Mouse (Mus musculus): ENCODE measurements around the gene Plcd1. TPM values are rescaled to one million over a fixed set of nuclear protein-coding genes. Genes with fewer than 3 reads are reported as not detected.

Gene Plcd1
- polyA plus RNA-seq, 1 experiment from 2014 or later = 30.5 TPM

- H3K4me3 ChIP-seq (ENCODE audit: low read depth, low read length) = no peak overlapping the region
- 70% methylated on average over 19 of the region's 19 CpGs for WGBS
- peaks cover 16% of the 10 kb centered on the region; the same call in 1 of the 2 replicates for H3K4me1 ChIP-seq (ENCODE audit: control insufficient read depth, insufficient read depth, low read length)
- no peaks in the 10 kb centered on the region for H3K36me3 ChIP-seq (ENCODE audit: control insufficient read depth, insufficient read depth, low read length)
- H3K9ac ChIP-seq (ENCODE audit: low read length) = 0 out of 2 replicates have a peak overlapping the region, but pooled peaks have one; percentile 6
- no peak overlapping the region for H3K4me2 ChIP-seq (ENCODE audit: low read depth)
- ATAC-seq (ENCODE audit: insufficient read depth, low FRiP score, low TSS enrichment) = peak; percentile 51
- H3K9me3 ChIP-seq (ENCODE audit: control insufficient read depth, low read length) = no peaks in the 10 kb centered on the region
- no peak overlapping the region for H3K27ac ChIP-seq (ENCODE audit: low read depth, low read length)
- DNase-seq (ENCODE audit: low spot score) = no peak
- no peaks in the 10 kb centered on the region for H3K27me3 ChIP-seq (ENCODE audit: control insufficient read depth, insufficient read depth, low read length)
These were observed 60.0 kb downstream of the Plcd1 start for GRCm38 (mm10) chr9:119033111-119033921.

- no peak overlapping the region for H3K4me2 ChIP-seq (ENCODE audit: low read depth)
These were observed 60.8 kb downstream of the Plcd1 start for GRCm38 (mm10) chr9:119032538-119032937.

GRCm38 (mm10) chr9:119031772-119032171 lies 61.5 kb downstream of the Plcd1 start:
- no peak for ATAC-seq (ENCODE audit: insufficient read depth, low FRiP score, low TSS enrichment)

More at GRCm38 (mm10) chr9:119032538-119032937, 60.8 kb downstream of the Plcd1 start:
- H3K9ac ChIP-seq (ENCODE audit: low read length) = no peak overlapping the region
- no peak overlapping the region for H3K27ac ChIP-seq (ENCODE audit: low read depth, low read length)
- H3K36me3 ChIP-seq (ENCODE audit: control insufficient read depth, insufficient read depth, low read length) = no peaks in the 10 kb centered on the region
- H3K9me3 ChIP-seq (ENCODE audit: control insufficient read depth, low read length) = no peaks in the 10 kb centered on the region
- H3K27me3 ChIP-seq (ENCODE audit: control insufficient read depth, insufficient read depth, low read length) = no peaks in the 10 kb centered on the region
- no peak for ATAC-seq (ENCODE audit: insufficient read depth, low FRiP score, low TSS enrichment)
- H3K4me3 ChIP-seq (ENCODE audit: low read depth, low read length) = no peak overlapping the region
- DNase-seq (ENCODE audit: low spot score) = no peak
- WGBS = 60% methylated on average over 9 of the region's 9 CpGs
- peaks cover 16% of the 10 kb centered on the region; the same call in 1 of the 2 replicates for H3K4me1 ChIP-seq (ENCODE audit: control insufficient read depth, insufficient read depth, low read length)

GRCm38 (mm10) chr9:119031038-119031437 lies 62.3 kb downstream of the Plcd1 start:
- H3K36me3 ChIP-seq (ENCODE audit: control insufficient read depth, insufficient read depth, low read length) = no peaks in the 10 kb centered on the region
- no peak for DNase-seq (ENCODE audit: low spot score)
- ATAC-seq (ENCODE audit: insufficient read depth, low FRiP score, low TSS enrichment) = no peak
- H3K9ac ChIP-seq (ENCODE audit: low read length) = no peak overlapping the region
- no peaks in the 10 kb centered on the region for H3K27me3 ChIP-seq (ENCODE audit: control insufficient read depth, insufficient read depth, low read length)
- 87% methylated on average over 4 of the region's 4 CpGs for WGBS
- no peak overlapping the region for H3K27ac ChIP-seq (ENCODE audit: low read depth, low read length)
- no peak overlapping the region for H3K4me3 ChIP-seq (ENCODE audit: low read depth, low read length)
- H3K4me2 ChIP-seq (ENCODE audit: low read depth) = no peak overlapping the region
- H3K9me3 ChIP-seq (ENCODE audit: control insufficient read depth, low read length) = no peaks in the 10 kb centered on the region
- H3K4me1 ChIP-seq (ENCODE audit: control insufficient read depth, insufficient read depth, low read length) = peaks cover 16% of the 10 kb centered on the region; the same call in 1 of the 2 replicates

More at GRCm38 (mm10) chr9:119031772-119032171, 61.5 kb downstream of the Plcd1 start:
- H3K4me1 ChIP-seq (ENCODE audit: control insufficient read depth, insufficient read depth, low read length) = peaks cover 16% of the 10 kb centered on the region; the same call in 1 of the 2 replicates
- H3K36me3 ChIP-seq (ENCODE audit: control insufficient read depth, insufficient read depth, low read length) = no peaks in the 10 kb centered on the region
- H3K27me3 ChIP-seq (ENCODE audit: control insufficient read depth, insufficient read depth, low read length) = no peaks in the 10 kb centered on the region
- WGBS = 81% methylated on average over 14 of the region's 14 CpGs
- no peak overlapping the region for H3K4me3 ChIP-seq (ENCODE audit: low read depth, low read length)
- H3K9ac ChIP-seq (ENCODE audit: low read length) = no peak overlapping the region
- no peaks in the 10 kb centered on the region for H3K9me3 ChIP-seq (ENCODE audit: control insufficient read depth, low read length)
- DNase-seq (ENCODE audit: low spot score) = no peak
- no peak overlapping the region for H3K27ac ChIP-seq (ENCODE audit: low read depth, low read length)
- H3K4me2 ChIP-seq (ENCODE audit: low read depth) = no peak overlapping the region

GRCm38 (mm10) chr9:119029568-119029967 lies 63.7 kb downstream of the Plcd1 start:
- WGBS = 52% methylated on average over 7 of the region's 7 CpGs
- DNase-seq (ENCODE audit: low spot score) (peak; percentile 62), ATAC-seq (ENCODE audit: insufficient read depth, low FRiP score, low TSS enrichment) (0 out of 2 replicates have a peak, but pooled peaks have one; percentile 13)

GRCm38 (mm10) chr9:119028226-119029195 lies 64.8 kb downstream of the Plcd1 start:
- 95% methylated on average over 27 of the region's 27 CpGs for WGBS
- no peaks in the 10 kb centered on the region for H3K36me3 ChIP-seq (ENCODE audit: control insufficient read depth, insufficient read depth, low read length)
- no peaks in the 10 kb centered on the region for H3K9me3 ChIP-seq (ENCODE audit: control insufficient read depth, low read length)
- H3K4me3 ChIP-seq (ENCODE audit: low read depth, low read length) = no peak overlapping the region
- H3K4me2 ChIP-seq (ENCODE audit: low read depth) = no peak overlapping the region
- no peak overlapping the region for H3K9ac ChIP-seq (ENCODE audit: low read length)
- H3K4me1 ChIP-seq (ENCODE audit: control insufficient read depth, insufficient read depth, low read length) = peaks cover 13% of the 10 kb centered on the region; the same call in 1 of the 2 replicates
- ATAC-seq (ENCODE audit: insufficient read depth, low FRiP score, low TSS enrichment) (no peak), DNase-seq (ENCODE audit: low spot score) (no peak)
- H3K27ac ChIP-seq (ENCODE audit: low read depth, low read length) = no peak overlapping the region
- H3K27me3 ChIP-seq (ENCODE audit: control insufficient read depth, insufficient read depth, low read length) = no peaks in the 10 kb centered on the region

More at GRCm38 (mm10) chr9:119029568-119029967, 63.7 kb downstream of the Plcd1 start:
- Histone ChIP-seq H3K4me1 (ENCODE audit: control insufficient read depth, insufficient read depth, low read length) (peaks cover 16% of the 10 kb centered on the region; the same call in 1 of the 2 replicates), H3K36me3 (ENCODE audit: control insufficient read depth, insufficient read depth, low read length) (no peaks in the 10 kb centered on the region), H3K27ac (ENCODE audit: low read depth, low read length) (no peak overlapping the region), H3K27me3 (ENCODE audit: control insufficient read depth, insufficient read depth, low read length) (no peaks in the 10 kb centered on the region), H3K9me3 (ENCODE audit: control insufficient read depth, low read length) (no peaks in the 10 kb centered on the region), H3K4me2 (ENCODE audit: low read depth) (no peak overlapping the region), H3K4me3 (ENCODE audit: low read depth, low read length) (no peak overlapping the region), H3K9ac (ENCODE audit: low read length) (no peak overlapping the region)

- DNase-seq (ENCODE audit: low spot score) = no peak
- no peaks in the 10 kb centered on the region for H3K36me3 ChIP-seq (ENCODE audit: control insufficient read depth, insufficient read depth, low read length)
- ATAC-seq (ENCODE audit: insufficient read depth, low FRiP score, low TSS enrichment) = no peak
- H3K4me2 ChIP-seq (ENCODE audit: low read depth) = no peak overlapping the region
- H3K27me3 ChIP-seq (ENCODE audit: control insufficient read depth, insufficient read depth, low read length) = no peaks in the 10 kb centered on the region
- H3K4me1 ChIP-seq (ENCODE audit: control insufficient read depth, insufficient read depth, low read length) = 0 out of 2 replicates have a peak, but pooled peaks cover under 1% of the 10 kb centered on the region
- H3K9ac ChIP-seq (ENCODE audit: low read length) = no peak overlapping the region
- H3K27ac ChIP-seq (ENCODE audit: low read depth, low read length) = no peak overlapping the region
- no peak overlapping the region for H3K4me3 ChIP-seq (ENCODE audit: low read depth, low read length)
- 93% methylated on average over 7 of the region's 7 CpGs for WGBS
- no peaks in the 10 kb centered on the region for H3K9me3 ChIP-seq (ENCODE audit: control insufficient read depth, low read length)
These were observed 66.0 kb downstream of the Plcd1 start for GRCm38 (mm10) chr9:119027337-119027736.

- no peak overlapping the region for H3K4me2 ChIP-seq (ENCODE audit: low read depth)
- H3K4me3 ChIP-seq (ENCODE audit: low read depth, low read length) = no peak overlapping the region
- H3K9ac ChIP-seq (ENCODE audit: low read length) = no peak overlapping the region
- no peak overlapping the region for H3K27ac ChIP-seq (ENCODE audit: low read depth, low read length)
- DNase-seq (ENCODE audit: low spot score) (no peak), ATAC-seq (ENCODE audit: insufficient read depth, low FRiP score, low TSS enrichment) (no peak)
- H3K27me3 ChIP-seq (ENCODE audit: control insufficient read depth, insufficient read depth, low read length) = no peaks in the 10 kb centered on the region
- no peaks in the 10 kb centered on the region for H3K36me3 ChIP-seq (ENCODE audit: control insufficient read depth, insufficient read depth, low read length)
- no peaks in the 10 kb centered on the region for H3K4me1 ChIP-seq (ENCODE audit: control insufficient read depth, insufficient read depth, low read length)
- no peaks in the 10 kb centered on the region for H3K9me3 ChIP-seq (ENCODE audit: control insufficient read depth, low read length)
- WGBS = 87% methylated on average over 7 of the region's 7 CpGs
These were observed 67.4 kb downstream of the Plcd1 start for GRCm38 (mm10) chr9:119025832-119026331.

Data from neural tube, embryonic 11.5 days (tissue).